Mouse (Mus musculus): ENCODE measurements at regions not wholly inside any gene's neighbourhood (a gene's known extent, or its start where the extent isn't known, plus 50 kb on each side); places are given as distances from the start of the nearest gene placed in this dataset.

- DNase-seq (ENCODE audit: low spot score in 2 of 2) = no peak
These were observed 2851.6 kb upstream of the Gm6569 start for GRCm38 (mm10) chr15:70982719-70983118.

- no peak for DNase-seq (ENCODE audit: low spot score in 2 of 2)
These were observed 2846.3 kb upstream of the Gm6569 start for GRCm38 (mm10) chr15:70987973-70988570.

GRCm38 (mm10) chr15:70993397-70993796 is 2841.0 kb upstream of the Gm6569 start:
- no peak for DNase-seq (ENCODE audit: low spot score in 2 of 2)

- DNase-seq (ENCODE audit: low spot score in 2 of 2) = no peak
These were observed 2824.0 kb upstream of the Gm6569 start for GRCm38 (mm10) chr15:71010362-71010761.

GRCm38 (mm10) chr15:71010773-71011172 is 2823.6 kb upstream of the Gm6569 start:
- DNase-seq (ENCODE audit: low spot score in 2 of 2) = no peak

GRCm38 (mm10) chr15:71054251-71054852 is 2780.0 kb upstream of the Gm6569 start:
- DNase-seq (ENCODE audit: low spot score in 2 of 2) = no peak

DNA sequence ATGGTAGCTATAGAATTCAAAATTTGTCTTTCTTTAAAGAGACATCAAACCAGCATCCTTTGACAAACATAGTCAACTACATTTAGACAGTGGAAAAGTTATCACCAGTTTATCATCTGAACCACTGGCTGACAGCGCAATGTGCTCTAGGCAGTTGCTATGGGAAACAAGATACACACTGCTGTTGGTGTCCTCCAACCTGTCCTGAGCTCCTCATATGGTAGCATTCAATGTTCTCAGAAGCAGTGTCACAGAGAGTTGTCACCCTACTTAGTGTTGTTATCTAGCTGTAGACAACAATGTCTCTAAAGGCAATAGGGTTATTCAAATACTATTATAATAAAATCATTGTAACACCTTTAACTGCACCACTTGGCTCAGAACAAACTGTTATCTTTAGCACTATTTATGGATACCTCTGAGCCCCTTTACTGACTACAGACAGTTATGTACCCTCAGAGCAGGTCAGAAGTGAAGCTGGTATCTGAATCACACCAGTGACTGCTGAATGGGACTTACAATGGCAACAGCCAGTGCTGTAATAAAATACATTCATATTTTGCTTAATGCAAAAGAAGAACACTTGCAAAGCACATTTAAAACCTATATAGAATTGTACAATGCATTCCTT is 2747.9 kb upstream of the Gm6569 start:
- DNase-seq (ENCODE audit: low spot score in 2 of 2) = no peak

GRCm38 (mm10) chr15:71099111-71099510 is 2735.2 kb upstream of the Gm6569 start:
- DNase-seq (ENCODE audit: low spot score in 2 of 2) = peak; percentile 2 to 7

- DNase-seq (ENCODE audit: low spot score in 2 of 2) = no peak
These were observed 2704.6 kb upstream of the Gm6569 start for GRCm38 (mm10) chr15:71129802-71130201.

DNA sequence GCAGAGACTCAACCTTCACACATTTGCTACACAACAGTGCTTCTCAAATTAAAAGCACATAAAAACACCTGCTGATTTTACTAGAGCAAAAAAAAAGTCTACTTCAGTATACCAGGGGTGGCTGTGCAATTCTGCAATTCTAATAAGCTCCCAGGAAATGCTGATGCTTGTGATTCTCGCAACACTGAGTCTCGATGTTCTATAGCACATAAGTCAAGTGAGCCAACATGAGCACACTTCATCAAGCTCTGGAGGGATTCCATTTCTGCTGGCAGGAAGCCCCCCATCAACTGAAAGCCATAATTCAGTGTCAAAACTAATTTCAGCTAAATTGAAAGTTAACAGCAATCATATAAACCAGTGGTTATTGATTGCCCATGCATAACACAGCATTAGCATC is 2676.7 kb upstream of the Gm6569 start:
- no peak for DNase-seq (ENCODE audit: low spot score in 2 of 2)

- DNase-seq (ENCODE audit: low spot score in 2 of 2) = no peak
These were observed 2672.3 kb upstream of the Gm6569 start for GRCm38 (mm10) chr15:71162097-71162496.

- peak; percentile 50 to 57 for DNase-seq (ENCODE audit: low spot score in 2 of 2)
These were observed 2639.2 kb upstream of the Gm6569 start for GRCm38 (mm10) chr15:71195011-71195739.

DNA sequence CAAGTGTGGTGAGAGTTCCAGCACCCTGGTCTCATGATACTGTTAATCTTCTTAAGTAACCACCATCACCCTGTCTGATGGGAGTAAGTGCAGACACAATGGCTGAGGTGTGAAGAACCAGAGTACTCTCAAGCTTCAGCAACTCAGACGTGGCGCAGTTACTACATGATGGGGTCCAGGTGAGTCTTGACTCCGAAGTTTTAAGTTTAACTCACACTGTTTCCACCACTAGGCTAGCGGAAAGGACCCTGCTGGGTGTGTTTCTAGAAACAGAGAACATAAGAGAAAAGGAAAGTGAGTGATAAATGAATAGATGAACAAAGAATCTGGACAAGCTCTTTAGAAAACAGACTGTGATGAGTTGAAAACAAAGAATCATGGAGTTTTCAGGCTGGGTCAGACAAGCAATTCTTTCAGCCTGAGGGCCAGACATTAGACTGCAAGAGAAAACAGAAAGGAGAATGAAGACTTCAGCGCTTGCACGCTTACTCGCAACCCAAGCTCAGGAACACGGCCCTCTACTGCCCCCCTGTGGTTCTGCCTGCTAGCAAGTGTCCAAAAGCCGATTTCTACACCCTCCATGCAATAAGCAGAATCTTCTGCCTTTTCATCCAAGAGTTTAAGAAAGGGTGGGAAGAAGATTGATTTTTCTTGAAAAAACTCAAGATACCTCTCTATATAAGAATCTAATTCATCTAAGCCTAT is 2593.6 kb upstream of the Gm6569 start:
- peak; percentile 91 to 92 for DNase-seq (ENCODE audit: low spot score in 2 of 2)

DNA sequence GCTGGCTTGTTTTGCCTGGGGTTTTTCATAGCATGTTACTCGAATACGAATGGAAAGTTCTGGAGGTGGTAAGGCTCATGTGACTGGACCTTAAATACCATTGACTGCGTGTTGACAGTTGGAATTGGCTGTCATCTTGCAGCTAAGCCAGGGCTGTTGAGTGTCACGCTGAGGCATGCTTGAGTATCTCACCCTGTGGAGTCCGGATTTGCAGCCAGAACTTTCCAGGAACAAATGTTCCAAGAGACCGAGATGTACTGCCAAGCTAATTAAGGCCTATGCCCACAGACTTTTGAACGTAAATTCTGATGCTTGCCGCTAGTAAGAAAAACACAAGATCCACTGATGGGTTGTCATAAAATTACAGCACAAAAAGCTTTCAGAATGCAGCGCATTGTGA is 2590.8 kb upstream of the Gm6569 start:
- peak; percentile 39 to 68 for DNase-seq (ENCODE audit: low spot score in 2 of 2)

DNA sequence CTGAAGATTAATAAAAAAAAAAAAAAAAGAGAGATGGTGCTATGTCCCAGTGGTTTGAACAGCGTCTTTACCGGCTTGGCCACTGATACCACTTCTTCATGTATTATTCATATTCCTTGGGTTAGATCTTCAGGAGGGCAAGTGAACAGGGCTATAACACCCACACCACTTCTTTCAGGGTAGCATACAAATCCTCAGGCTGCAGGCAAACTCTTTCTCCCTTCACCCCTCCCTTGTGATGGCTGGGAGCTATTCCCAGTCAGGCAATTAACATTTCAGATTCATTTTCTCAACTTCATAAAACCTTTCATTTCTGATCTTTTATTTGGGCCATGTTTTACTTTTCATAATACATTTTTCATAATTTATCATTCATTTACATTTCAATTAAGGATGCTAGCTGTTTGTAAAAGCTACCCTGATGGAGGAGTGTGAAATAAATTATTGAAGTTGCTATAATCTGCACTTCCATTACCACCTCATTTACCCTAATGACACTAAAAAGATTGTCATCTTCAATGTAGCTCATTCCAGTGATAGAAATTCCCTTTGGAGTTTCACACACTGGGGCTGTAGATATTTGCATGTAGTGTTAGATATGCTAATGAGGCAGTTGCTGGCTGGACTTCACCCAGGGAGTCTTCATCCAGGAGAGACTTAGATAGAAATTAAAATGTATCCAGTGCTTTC is 2558.3 kb upstream of the Gm6569 start:
- no peak for DNase-seq (ENCODE audit: low spot score in 2 of 2)

DNA sequence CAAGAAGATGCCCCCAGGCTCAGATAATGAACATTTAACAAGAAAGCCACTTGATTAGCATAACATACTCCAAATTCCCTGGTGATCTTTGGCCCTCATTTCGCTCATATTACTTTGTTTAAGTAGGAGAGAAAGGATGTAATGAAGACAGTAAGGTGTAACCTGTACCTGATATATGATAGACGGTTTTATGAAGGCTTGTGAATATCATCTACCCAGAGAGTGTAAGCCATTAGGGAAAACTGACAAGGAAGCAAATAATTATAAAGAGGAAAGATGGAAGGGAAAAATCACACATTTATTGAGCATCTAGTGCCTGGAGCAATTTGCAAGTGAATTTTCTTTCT is 2557.8 kb upstream of the Gm6569 start:
- no peak for DNase-seq (ENCODE audit: low spot score in 2 of 2)

DNA sequence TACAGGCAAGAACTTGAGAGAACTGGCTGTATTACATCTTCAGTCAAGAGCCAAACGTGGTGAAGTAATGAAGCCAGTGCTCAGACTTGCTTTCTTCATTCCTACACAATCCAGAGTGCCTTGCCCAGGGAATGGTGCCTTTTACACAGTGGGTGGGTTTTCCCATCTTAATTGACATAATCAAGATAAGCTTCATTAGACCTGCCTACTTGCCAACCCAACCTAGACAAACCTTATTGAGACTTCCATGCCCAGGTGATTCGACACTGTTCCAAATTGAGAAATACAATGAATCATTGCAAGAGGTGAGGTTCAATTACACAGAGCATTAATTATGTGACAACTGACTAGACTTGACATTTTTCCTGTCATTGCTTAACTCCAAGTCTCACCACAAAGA is 2557.0 kb upstream of the Gm6569 start:
- DNase-seq (ENCODE audit: low spot score in 2 of 2) = no peak

DNA sequence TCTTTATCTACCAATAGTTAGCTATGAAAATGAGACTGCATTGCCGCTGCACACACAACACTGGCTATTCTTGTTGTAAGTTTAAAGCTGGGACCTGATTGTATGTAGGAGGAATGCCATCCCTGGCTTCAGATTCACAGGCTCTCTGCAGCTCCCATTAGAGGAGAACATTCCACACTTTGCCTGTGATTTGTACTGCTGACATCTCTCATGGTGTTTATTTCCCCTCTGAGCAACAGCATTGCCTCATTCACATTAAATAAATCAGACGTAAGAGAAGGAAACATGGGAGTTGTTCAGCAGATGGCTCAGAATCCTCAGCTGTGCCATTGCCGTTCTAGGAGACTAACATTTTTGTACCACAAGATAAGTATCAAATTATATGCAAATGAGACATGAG is 2550.6 kb upstream of the Gm6569 start:
- DNase-seq (ENCODE audit: low spot score in 2 of 2) = peak in 1 of 2 experiments; percentile 3

DNA sequence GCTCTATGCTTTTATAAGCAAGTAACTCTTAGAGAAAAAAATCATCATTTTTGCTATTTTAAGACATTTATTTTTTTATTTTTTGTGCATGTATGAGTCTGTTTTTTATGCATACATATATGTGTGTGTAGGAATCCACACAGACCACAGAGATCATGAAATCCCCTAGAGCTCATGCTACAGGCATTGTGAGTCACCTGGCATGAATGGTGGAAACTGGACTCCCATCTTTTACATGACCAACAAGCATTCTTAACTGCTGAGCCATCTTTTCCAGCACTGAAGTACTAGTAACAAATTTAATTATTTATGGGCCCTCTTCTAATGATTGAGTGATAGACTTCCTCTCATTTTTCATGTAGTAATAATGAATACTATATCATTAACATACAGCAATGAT is 2531.8 kb upstream of the Gm6569 start:
- no peak for DNase-seq (ENCODE audit: low spot score in 2 of 2)

DNA sequence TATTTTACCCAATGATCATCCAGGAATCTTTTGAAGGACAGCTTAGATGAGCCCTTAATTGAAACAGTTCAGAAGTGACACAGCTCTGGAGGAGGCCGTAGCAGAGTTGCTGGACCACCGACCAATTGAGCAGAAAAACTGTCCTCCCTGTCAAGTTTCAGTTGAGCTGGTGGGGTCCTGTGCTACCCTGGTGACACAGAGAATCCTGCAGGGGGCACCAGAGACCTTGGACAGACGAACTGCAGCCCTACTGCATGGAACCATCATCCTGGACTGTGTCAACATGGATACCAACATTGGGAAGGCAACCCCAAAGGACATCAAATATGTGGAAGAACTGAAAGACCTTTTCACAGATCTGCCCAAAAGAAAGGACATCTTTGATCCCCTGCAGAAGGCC is 2524.1 kb upstream of the Gm6569 start:
- DNase-seq (ENCODE audit: low spot score in 2 of 2) = peak in 1 of 2 experiments; percentile 2

GRCm38 (mm10) chr15:71326596-71326995 is 2507.8 kb upstream of the Gm6569 start:
- DNase-seq (ENCODE audit: low spot score in 2 of 2) = no peak

All from left cerebral cortex, adult 18-20 months (tissue).